Mouse (Mus musculus) heart, embryonic 10.5 days (tissue): ENCODE data around the gene Entpd3. TPM values are rescaled to one million over a fixed set of nuclear protein-coding genes. Genes with fewer than 3 reads are reported as not detected.
A peak's percentile ranks its signal among the peaks of the same experiment; 100 is the strongest.

Source experiments
- DNase-seq: peaks from one replicate; pipeline ENCODE4 v3.0.0-alpha.2; 2017; ENCODE audit warnings: low spot score
- H3K27ac ChIP-seq: fragments of 300-500 bp; sonication (generic); 2 replicates; pipeline ENCODE4 v1.5.1; 2016; ENCODE audit warnings: mild to moderate bottlenecking
- H3K27me3 ChIP-seq: fragments of 300-500 bp; sonication (generic); 2 replicates; pipeline ENCODE4 v1.6.1; 2016; ENCODE audit warnings: mild to moderate bottlenecking; ENCODE audit not compliant: poor library complexity, insufficient read depth, severe bottlenecking
- H3K36me3 ChIP-seq: fragments of 300-500 bp; sonication (generic); 2 replicates; pipeline ENCODE4 v1.6.1; 2016; ENCODE audit warnings: mild to moderate bottlenecking, moderate library complexity
- H3K4me1 ChIP-seq: fragments of 300-500 bp; sonication (generic); 2 replicates; pipeline ENCODE4 v1.6.1; 2016; ENCODE audit warnings: mild to moderate bottlenecking
- H3K4me3 ChIP-seq: fragments of 300-500 bp; sonication (generic); 2 replicates; pipeline ENCODE4 v1.5.1; 2016; ENCODE audit warnings: mild to moderate bottlenecking, moderate library complexity
- H3K9me3 ChIP-seq: fragments of 300-500 bp; sonication (generic); 2 replicates; pipeline ENCODE4 v1.6.1; 2016; ENCODE audit warnings: mild to moderate bottlenecking, moderate library complexity
- WGBS: fragments of 180-500 bp; shearing (Covaris S2); methylation state at CpG from one replicate; pipeline ENCODE4 v1.1.7; 2016; 5-methylcytosine and 5-hydroxymethylcytosine counted together
- polyA plus RNA-seq: library from polyadenylated mRNA; unstranded; fragments of >200 nt; fragmentation: Nextera tagmentation; extraction: Ambion mirVana; gene quantifications from 2 replicates; pipeline ENCODE4 v1.2.1, GENCODE M21; 2016

Entpd3 gene
- polyA plus RNA-seq, 1 experiment from 2014 or later, result 0.15 TPM

DNA sequence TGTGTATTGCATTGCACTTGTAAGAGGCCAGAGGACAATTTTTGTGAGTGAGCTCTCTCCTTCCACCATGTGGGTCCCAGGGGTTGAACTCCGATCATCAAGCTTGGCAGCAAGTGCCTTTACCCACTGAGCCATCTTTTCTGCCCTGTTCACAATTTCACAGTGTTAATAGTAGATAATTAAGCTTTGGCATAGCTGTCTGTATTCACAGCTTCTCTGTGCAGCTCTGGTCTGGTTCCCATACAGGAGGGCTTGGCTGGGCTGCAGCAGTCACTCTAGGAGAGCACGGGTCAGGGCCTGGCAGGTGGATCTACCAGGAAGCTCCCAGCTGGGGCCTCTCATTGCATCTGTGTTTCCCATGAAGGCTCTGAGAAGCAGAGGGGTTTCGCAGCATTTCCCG lies 55.7 kb downstream of the Entpd3 start:
- no peak for DNase-seq
- Histone ChIP-seq H3K27ac (no peak overlapping the region), H3K4me1 (no peaks in the 10 kb centered on the region), H3K27me3 (no peaks in the 10 kb centered on the region), H3K9me3 (no peaks in the 10 kb centered on the region), H3K4me3 (no peak overlapping the region), H3K36me3 (no peaks in the 10 kb centered on the region)
- 69% methylated on average over 4 of the region's 4 CpGs for WGBS

DNA sequence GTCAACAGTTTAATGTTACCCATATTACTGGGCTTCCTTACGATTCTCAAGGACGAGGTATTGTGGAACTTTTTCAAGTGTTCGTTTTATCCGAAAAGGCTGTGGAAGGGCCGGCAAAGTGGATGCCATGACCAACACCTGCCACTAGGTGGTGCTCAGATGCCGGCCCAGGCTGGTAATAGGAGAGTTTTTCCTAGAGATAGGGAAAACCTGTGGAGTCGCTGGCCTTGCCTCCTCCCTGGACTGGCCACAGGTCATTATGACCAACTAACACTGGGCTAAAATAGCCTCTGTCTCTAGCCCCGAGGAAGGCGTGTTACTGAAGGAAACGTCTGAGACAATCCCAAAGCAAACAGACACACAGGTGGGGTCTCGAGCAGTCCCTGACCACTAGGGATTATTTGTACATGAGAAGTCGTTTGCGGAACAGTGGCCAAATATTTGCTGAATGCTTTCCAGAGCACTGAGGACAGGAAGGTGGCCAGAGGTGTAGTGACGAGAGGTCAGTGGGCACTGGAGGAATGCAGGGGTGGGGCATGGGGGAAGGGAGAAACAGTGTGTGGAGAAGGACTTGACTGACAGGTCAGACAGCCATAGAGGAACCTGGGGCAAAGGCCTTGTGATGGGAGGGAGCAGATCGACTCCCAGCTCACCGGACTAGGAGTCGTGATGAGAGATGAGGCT lies 62.0 kb downstream of the Entpd3 start:
- WGBS, result 24% methylated on average over 17 of the region's 17 CpGs
- Histone ChIP-seq H3K27ac (peak overlapping the region; percentile 5; the same call in 1 of the 2 replicates), H3K9me3 (no peaks in the 10 kb centered on the region), H3K27me3 (no peaks in the 10 kb centered on the region), H3K4me3 (peak overlapping the region; percentile 24; the same call in 1 of the 2 replicates), H3K4me1 (peaks cover 28% of the 10 kb centered on the region), H3K36me3 (no peaks in the 10 kb centered on the region)
- DNase-seq, result peak; percentile 86

DNA sequence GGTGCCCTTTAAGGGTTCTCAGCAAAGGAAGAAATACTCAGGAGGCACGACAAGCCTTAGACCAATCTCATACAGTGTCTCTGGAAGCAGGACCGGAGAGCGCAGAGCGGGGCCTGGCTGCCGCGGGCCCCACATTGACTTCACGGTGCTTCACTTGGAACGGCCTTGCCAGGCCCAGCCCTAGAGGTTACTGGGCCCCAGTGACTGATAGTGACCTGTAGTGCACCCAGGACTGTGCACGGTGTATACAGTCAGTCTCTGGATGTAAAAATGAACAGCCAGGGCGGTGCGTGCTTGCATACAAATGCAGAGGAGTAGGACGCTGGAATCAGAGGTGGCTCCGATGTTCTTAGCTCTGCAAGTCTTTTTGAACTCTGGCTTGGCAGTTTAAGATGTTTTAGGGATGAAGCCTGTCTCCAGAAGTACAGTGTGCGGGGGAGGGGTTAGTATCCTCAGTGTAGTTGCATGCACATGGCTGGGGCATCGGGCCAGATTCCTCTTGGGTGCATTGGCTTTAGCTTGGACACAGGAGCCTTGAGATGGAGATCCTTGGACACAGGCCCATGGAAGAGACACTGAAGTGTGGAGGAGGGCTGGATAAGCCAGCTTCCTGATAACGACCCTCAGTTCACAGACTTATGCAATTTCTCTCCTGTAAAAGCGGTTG lies 62.7 kb downstream of the Entpd3 start:
- H3K36me3 ChIP-seq, result no peaks in the 10 kb centered on the region
- peaks cover under 1% of the 10 kb centered on the region; the same call in 1 of the 2 replicates for H3K9me3 ChIP-seq
- H3K27ac ChIP-seq, result peak overlapping the region; percentile 69; the same call in 1 of the 2 replicates
- 52% methylated on average over 17 of the region's 17 CpGs for WGBS
- H3K4me3 ChIP-seq, result peak overlapping the region; percentile 40; the same call in 1 of the 2 replicates
- DNase-seq, result no peak
- H3K27me3 ChIP-seq, result no peaks in the 10 kb centered on the region
- H3K4me1 ChIP-seq, result peaks cover 28% of the 10 kb centered on the region

DNA sequence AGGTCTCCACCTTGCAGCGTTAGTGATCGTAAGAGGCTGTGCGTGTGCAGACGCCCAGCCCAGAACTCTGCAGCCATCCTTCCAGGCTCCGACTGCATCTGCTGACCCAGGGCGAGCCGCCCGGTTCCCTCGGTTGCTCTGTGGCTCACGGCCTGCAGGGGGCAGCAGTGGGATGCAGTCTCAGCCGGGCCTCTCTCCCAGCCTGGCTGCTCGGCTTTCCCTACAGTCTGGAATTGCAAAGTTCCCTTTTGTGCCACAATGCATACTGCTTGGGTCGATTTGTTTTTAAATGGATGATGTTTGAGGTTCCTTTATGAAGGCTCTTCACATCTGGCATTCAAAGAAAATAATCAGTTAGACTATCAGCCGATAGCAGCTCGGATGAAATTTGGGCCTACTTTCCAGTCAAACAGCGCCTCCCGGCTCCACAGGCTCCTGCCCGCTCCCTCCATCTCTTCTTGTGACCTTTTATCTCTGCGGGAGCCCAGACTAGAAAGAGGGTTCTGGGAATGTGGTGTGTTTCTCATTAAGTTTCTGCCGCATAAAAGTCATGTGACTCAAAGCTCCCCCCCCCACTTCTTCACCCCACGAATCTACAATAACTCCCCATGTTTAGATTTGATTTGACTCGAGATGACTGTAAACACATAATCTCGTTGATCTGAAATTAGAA lies 63.4 kb downstream of the Entpd3 start:
- peak; percentile 93 for DNase-seq
- H3K36me3 ChIP-seq, result 0 out of 2 replicates have a peak, but pooled peaks cover 3% of the 10 kb centered on the region
- no peaks in the 10 kb centered on the region for H3K27me3 ChIP-seq
- peak overlapping the region; percentile 69 for H3K27ac ChIP-seq
- peak overlapping the region; percentile 40 for H3K4me3 ChIP-seq
- peaks cover 28% of the 10 kb centered on the region for H3K4me1 ChIP-seq
- 4% methylated on average over 23 of the region's 23 CpGs for WGBS
- H3K9me3 ChIP-seq, result peaks cover 7% of the 10 kb centered on the region; the same call in 1 of the 2 replicates

GRCm38 (mm10) chr9:120603512-120603908 lies 63.9 kb downstream of the Entpd3 start:
- 19% methylated on average over 10 of the region's 10 CpGs for WGBS
- no peaks in the 10 kb centered on the region for H3K27me3 ChIP-seq
- peak overlapping the region; percentile 69; the same call in 1 of the 2 replicates for H3K27ac ChIP-seq
- 0 out of 2 replicates have a peak, but pooled peaks cover 3% of the 10 kb centered on the region for H3K36me3 ChIP-seq
- H3K4me3 ChIP-seq, result peak overlapping the region; percentile 40
- H3K4me1 ChIP-seq, result peaks cover 28% of the 10 kb centered on the region
- no peak for DNase-seq
- peaks cover 9% of the 10 kb centered on the region; the same call in 1 of the 2 replicates for H3K9me3 ChIP-seq

DNA sequence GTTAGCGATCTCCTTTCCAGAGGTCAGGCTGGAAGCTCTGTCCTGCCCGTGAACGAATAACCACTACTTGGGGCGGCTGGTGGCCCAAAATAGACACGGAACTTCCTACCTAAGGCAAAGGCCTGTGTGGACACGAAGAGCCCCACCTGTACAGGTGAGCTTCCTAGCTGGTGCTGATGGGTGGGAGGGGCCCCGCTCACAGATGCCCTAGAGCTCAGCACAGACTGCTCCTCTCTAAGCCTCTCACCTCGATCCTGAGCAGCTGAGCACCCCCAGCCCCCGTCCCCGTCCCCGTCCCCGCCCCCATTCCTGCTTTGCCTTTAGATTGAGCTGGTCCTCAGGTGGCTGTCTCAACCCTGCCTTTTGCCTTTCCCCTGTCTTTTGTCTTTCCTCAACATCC lies 64.3 kb downstream of the Entpd3 start:
- DNase-seq, result no peak
- H3K4me3 ChIP-seq, result peak overlapping the region; percentile 40; the same call in 1 of the 2 replicates
- peak overlapping the region; percentile 69; the same call in 1 of the 2 replicates for H3K27ac ChIP-seq
- 0 out of 2 replicates have a peak, but pooled peaks cover 3% of the 10 kb centered on the region for H3K36me3 ChIP-seq
- peaks cover 9% of the 10 kb centered on the region; the same call in 1 of the 2 replicates for H3K9me3 ChIP-seq
- 22% methylated on average over 12 of the region's 12 CpGs for WGBS
- H3K27me3 ChIP-seq, result no peaks in the 10 kb centered on the region
- peaks cover 28% of the 10 kb centered on the region for H3K4me1 ChIP-seq

DNA sequence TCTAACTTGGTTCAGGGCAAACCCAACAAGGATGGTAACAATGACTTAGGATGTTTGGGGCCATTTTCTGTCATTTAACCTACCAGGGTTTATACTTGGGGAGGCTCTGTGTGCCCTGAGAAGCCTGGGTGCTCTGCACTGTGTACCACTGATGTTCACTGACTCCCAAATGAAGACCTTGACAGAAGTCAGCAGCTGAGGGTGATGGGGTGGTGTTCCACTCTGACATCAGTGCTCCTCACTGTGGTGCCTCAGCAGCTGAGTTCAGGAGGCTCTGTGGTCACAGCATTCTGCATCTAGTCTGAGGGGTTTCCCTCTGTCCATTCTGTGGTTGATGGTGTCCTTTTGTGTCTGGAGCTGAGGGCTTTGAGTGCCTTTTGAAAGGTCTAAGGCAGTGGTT lies 71.4 kb downstream of the Entpd3 start:
- H3K36me3 ChIP-seq, result 0 out of 2 replicates have a peak, but pooled peaks cover 3% of the 10 kb centered on the region
- H3K27me3 ChIP-seq, result no peaks in the 10 kb centered on the region
- peaks cover 9% of the 10 kb centered on the region; the same call in 1 of the 2 replicates for H3K9me3 ChIP-seq
- H3K4me3 ChIP-seq, result no peak overlapping the region
- no peaks in the 10 kb centered on the region for H3K4me1 ChIP-seq
- no peak for DNase-seq
- no peak overlapping the region for H3K27ac ChIP-seq

DNA sequence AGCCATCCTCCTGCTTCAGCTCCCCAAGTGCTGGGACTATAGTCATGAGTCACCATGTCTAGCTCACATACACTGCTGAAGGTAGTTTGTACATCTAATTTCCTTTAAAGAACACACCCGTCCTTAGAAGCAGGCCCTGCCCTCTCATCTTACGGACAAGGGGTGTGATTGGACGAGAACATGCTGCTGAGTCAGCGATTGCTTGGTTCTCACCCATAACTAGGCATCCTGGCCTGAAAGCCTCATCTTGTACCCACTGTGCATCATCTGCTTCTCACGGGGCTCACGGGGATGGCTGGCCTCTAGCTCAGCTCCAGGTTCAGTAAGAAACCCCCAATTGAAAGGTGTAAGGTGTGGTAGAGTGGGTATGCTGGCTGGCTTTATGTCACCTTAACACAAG lies 74.4 kb downstream of the Entpd3 start:
- H3K9me3 ChIP-seq, result no peaks in the 10 kb centered on the region
- peaks cover 1% of the 10 kb centered on the region; the same call in 1 of the 2 replicates for H3K4me1 ChIP-seq
- WGBS, result 89% methylated on average over 6 of the region's 6 CpGs
- DNase-seq, result no peak
- no peak overlapping the region for H3K27ac ChIP-seq
- H3K27me3 ChIP-seq, result no peaks in the 10 kb centered on the region
- H3K36me3 ChIP-seq, result no peaks in the 10 kb centered on the region
- no peak overlapping the region for H3K4me3 ChIP-seq

Other genes with a start within 250 kb of the Entpd3 start
- gene Myrip, start 238.3 kb upstream of the Entpd3 start, polyA plus RNA-seq, result 0.15 and 0.21 TPM in 2 replicates
- gene Eif1b, start 47.6 kb upstream of the Entpd3 start, polyA plus RNA-seq, result 136 and 146 TPM in 2 replicates
- gene Rpl14, start 31.6 kb downstream of the Entpd3 start, polyA plus RNA-seq, result 536 and 638 TPM in 2 replicates